Mouse (Mus musculus) heart, embryonic 11.5 days (tissue): ENCODE data around the gene Pald1. TPM values are rescaled to one million over a fixed set of nuclear protein-coding genes. Genes with fewer than 3 reads are reported as not detected.

Source experiments
- ATAC-seq: fragments of 200-750 bp; cut with Nextera tagmentation; replicated peaks from 2 replicates; pipeline ENCODE4 v1.8.0; 2017; ENCODE audit warnings: moderate library complexity; ENCODE audit not compliant: insufficient number of reproducible peaks, low FRiP score, low TSS enrichment
- H3K27ac ChIP-seq: fragments of 300-500 bp; sonication (generic); 2 replicates; pipeline ENCODE4 v1.5.1; 2014; ENCODE audit warnings: mild to moderate bottlenecking, low read depth, low read length
- H3K27me3 ChIP-seq: fragments of 300-500 bp; sonication (generic); 2 replicates; pipeline ENCODE4 v1.6.1; 2014; ENCODE audit warnings: mild to moderate bottlenecking, low read length, mixed read lengths; ENCODE audit not compliant: control insufficient read depth, insufficient read depth
- H3K36me3 ChIP-seq: fragments of 300-500 bp; sonication (generic); 2 replicates; pipeline ENCODE4 v1.6.1; 2014; ENCODE audit warnings: mild to moderate bottlenecking, low read length, moderate library complexity, mixed read lengths; ENCODE audit not compliant: control insufficient read depth, insufficient read depth
- H3K4me1 ChIP-seq: fragments of 300-500 bp; sonication (generic); 2 replicates; pipeline ENCODE4 v1.6.1; 2014; ENCODE audit warnings: low read length; ENCODE audit not compliant: control insufficient read depth, insufficient read depth
- H3K4me2 ChIP-seq: fragments of 300-500 bp; sonication (generic); 2 replicates; pipeline ENCODE4 v1.6.1; 2014; ENCODE audit warnings: mild to moderate bottlenecking, moderate library complexity
- H3K4me3 ChIP-seq: fragments of 300-500 bp; sonication (generic); 2 replicates; pipeline ENCODE4 v1.5.1; 2014; ENCODE audit warnings: low read depth, low read length
- H3K9ac ChIP-seq: fragments of 300-500 bp; sonication (generic); 2 replicates; pipeline ENCODE4 v1.6.1; 2014; ENCODE audit warnings: mild to moderate bottlenecking, low read depth, low read length, moderate library complexity
- H3K9me3 ChIP-seq: fragments of 300-500 bp; sonication (generic); replicated peaks from 2 replicates; pipeline ENCODE4 v1.6.1; 2016; ENCODE audit warnings: low read length; ENCODE audit not compliant: control insufficient read depth
- WGBS: fragments of 180-500 bp; shearing (Covaris S2); extraction: QIAGEN DNeasy Blood & Tissue Kit; methylation state at CpG from one replicate; pipeline ENCODE4 v1.1.7; 2014; ENCODE audit not compliant: insufficient replicate concordance; 5-methylcytosine and 5-hydroxymethylcytosine counted together
- polyA plus RNA-seq: library from polyadenylated mRNA; unstranded; fragments of >200 nt; fragmentation: Nextera tagmentation; extraction: Ambion mirVana; gene quantifications from 2 replicates; pipeline ENCODE4 v1.2.1, GENCODE M21; 2014

Pald1 gene
- polyA plus RNA-seq, 1 experiment from 2014 or later: 17.5 TPM

DNA sequence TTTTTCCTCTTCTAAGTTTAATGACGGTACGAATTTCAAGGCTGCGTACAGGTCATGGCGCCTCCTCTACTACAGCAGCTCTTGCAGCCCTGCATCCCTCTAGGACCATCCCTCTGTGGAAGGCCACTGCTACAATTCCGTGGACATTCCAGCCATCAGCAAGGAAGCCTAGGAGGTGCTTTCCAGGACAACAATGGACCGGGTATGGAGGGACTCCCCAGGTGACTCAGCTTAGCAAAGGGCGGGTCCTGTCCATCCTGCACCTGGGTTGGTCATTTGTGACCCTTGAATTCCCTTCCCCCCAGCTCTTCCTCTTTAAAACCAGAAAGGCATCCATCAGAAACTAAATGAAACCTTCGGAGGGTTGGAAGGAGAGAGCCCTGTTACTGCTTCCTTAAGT is 22.7 kb downstream of the Pald1 start:
- Histone ChIP-seq H3K9me3 (no peaks in the 10 kb centered on the region), H3K27ac (no peak overlapping the region), H3K9ac (no peak overlapping the region), H3K4me2 (no peak overlapping the region), H3K36me3 (peaks cover 3% of the 10 kb centered on the region; the same call in 1 of the 2 replicates), H3K4me1 (peaks cover 16% of the 10 kb centered on the region), H3K4me3 (no peak overlapping the region), H3K27me3 (no peaks in the 10 kb centered on the region)
- 95% methylated on average over 8 of the region's 8 CpGs for WGBS
- no peak for ATAC-seq

DNA sequence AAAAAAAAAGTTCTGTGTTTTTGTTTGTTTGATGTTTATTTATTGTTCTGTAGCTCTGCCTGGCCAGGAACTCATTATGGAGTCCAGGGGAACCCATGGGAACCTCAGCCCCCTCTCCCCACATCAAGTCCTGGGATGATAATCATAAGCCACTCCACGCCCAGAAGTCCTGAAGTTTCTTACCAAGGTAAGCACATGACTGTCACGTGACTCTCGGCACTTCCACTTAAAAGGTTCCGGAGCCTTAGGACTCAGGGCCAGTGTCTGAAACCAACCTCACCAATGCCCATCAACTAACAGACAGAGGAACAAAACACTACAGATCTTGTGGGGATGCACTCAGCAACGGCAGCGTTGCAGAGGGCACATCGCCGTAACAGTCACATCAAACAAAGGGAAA is 23.9 kb downstream of the Pald1 start:
- H3K9me3 ChIP-seq: no peaks in the 10 kb centered on the region

DNA sequence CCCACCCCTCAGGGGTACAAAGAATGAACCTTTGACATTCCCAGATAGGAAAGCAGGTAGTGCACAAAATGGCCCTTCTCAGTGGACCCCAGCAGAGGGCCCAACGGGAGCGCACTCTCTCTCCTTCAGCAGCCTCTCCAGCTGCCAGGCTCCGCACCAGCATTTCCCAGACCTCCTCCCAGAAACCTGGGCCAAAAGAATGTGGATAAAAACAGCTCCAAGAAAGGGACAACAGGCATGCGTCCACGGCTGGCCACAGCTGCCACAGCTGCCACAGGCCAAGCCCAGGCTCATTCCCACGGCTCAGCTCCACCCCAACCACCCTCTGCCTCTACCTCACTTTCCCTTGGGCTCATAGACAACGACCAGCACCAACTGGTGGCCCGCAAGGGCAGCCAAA is 25.7 kb downstream of the Pald1 start:
- H3K9me3 ChIP-seq: no peaks in the 10 kb centered on the region
- ATAC-seq: no peak
- H3K27me3 ChIP-seq: no peaks in the 10 kb centered on the region
- WGBS: 53% methylated on average over 8 of the region's 8 CpGs
- H3K4me1 ChIP-seq: peaks cover 11% of the 10 kb centered on the region
- no peak overlapping the region for H3K4me3 ChIP-seq
- H3K27ac ChIP-seq: no peak overlapping the region
- peaks cover 3% of the 10 kb centered on the region; the same call in 1 of the 2 replicates for H3K36me3 ChIP-seq
- no peak overlapping the region for H3K9ac ChIP-seq
- no peak overlapping the region for H3K4me2 ChIP-seq

More for the DNA sequence above, 23.9 kb downstream of the Pald1 start:
- Histone ChIP-seq H3K27ac (no peak overlapping the region), H3K9ac (no peak overlapping the region), H3K4me2 (no peak overlapping the region), H3K4me1 (peaks cover 14% of the 10 kb centered on the region), H3K36me3 (peaks cover 3% of the 10 kb centered on the region; the same call in 1 of the 2 replicates), H3K27me3 (no peaks in the 10 kb centered on the region), H3K4me3 (no peak overlapping the region)
- ATAC-seq: no peak
- WGBS: 87% methylated on average over 8 of the region's 8 CpGs

DNA sequence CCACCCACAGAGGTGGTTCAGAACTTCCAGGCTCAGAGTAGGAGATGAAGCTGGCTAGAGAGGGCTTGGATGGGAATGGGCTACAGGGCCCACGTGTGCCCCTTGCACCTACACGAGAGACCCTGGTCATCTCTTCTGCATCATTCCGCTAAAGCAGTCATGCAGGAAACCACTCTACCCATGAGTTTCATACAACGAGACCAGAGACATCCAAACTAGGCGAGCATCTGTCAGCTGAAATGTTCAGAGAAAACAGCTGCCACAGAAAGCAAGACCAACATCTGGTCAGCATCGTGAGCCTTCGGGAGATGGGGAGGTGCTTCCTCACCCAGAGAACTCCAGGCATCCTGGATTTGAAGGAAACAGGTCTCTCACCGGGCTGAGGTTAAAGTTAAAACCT is 26.8 kb downstream of the Pald1 start:
- Histone ChIP-seq H3K9ac (no peak overlapping the region), H3K4me2 (no peak overlapping the region), H3K27ac (no peak overlapping the region), H3K27me3 (no peaks in the 10 kb centered on the region), H3K9me3 (no peaks in the 10 kb centered on the region), H3K4me3 (no peak overlapping the region), H3K4me1 (peaks cover 11% of the 10 kb centered on the region), H3K36me3 (peaks cover 3% of the 10 kb centered on the region; the same call in 1 of the 2 replicates)
- no peak for ATAC-seq
- WGBS: 88% methylated on average over 8 of the region's 8 CpGs

DNA sequence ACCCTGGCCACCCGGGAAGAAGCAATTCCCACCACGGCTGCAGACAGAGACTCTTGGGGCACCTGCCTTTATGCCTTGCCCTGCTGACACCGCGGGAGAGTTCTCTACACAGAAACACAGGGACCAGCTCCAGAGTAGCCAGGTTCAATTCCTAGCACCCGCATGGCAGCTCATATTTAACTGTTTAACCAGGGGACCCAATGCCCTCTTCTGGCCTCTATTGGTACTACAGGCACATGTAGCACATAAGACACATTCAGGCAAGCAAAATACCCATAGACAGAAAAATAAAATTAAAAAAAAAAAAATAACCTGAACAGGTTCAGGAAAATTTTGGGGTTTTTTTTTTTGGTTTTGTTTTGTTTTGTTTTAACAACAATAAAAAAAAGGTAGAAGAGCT is 27.2 kb downstream of the Pald1 start:
- Histone ChIP-seq H3K9ac (no peak overlapping the region), H3K27ac (no peak overlapping the region), H3K9me3 (no peaks in the 10 kb centered on the region), H3K4me2 (no peak overlapping the region), H3K4me1 (peaks cover 11% of the 10 kb centered on the region), H3K4me3 (no peak overlapping the region), H3K36me3 (peaks cover 6% of the 10 kb centered on the region; the same call in 1 of the 2 replicates), H3K27me3 (no peaks in the 10 kb centered on the region)
- no peak for ATAC-seq
- 89% methylated on average over 5 of the region's 5 CpGs for WGBS

DNA sequence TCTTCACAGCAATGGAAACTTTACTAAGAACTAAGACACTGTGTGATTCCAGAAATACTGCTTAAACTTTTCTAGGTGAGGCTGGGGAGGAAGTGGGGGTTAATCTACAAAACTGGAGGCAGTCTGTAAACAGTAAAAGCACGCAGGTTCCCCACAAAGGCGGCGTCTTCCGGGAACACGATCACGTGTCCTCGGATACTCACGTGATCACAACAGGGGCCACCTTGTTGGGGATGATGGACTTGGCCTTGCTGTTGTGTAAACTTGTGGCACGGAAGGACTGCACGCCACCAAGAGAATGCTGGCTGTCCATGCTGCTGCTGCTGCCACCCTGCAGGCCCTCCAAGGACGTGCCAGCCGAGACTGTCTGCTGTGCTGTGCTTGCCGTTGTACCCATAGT is 27.7 kb downstream of the Pald1 start:
- no peaks in the 10 kb centered on the region for H3K27me3 ChIP-seq
- no peak overlapping the region for H3K27ac ChIP-seq
- H3K4me2 ChIP-seq: no peak overlapping the region
- no peak for ATAC-seq
- peaks cover 11% of the 10 kb centered on the region for H3K4me1 ChIP-seq
- peaks cover 8% of the 10 kb centered on the region for H3K36me3 ChIP-seq
- no peaks in the 10 kb centered on the region for H3K9me3 ChIP-seq
- no peak overlapping the region for H3K4me3 ChIP-seq
- no peak overlapping the region for H3K9ac ChIP-seq
- WGBS: 93% methylated on average over 13 of the region's 13 CpGs

DNA sequence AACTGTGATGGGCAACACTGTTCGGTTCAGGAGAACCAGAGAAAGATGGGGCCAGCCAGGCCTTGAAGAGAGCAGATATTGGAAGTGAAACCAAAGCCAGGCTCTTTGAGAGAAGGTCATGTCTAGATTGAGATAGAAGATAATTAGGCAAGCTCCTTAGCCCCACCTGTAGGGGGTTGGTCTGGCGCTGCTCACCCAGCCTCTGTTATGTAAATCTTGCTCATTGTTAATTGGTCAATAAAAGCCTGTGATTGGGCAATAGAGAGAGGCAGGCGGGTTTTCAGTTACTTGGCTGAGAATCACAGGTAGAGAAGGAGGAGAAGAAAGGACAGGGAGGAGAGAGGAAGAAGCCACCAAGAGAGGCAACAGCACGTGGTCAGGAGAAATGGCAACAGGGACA is 32.1 kb downstream of the Pald1 start:
- Histone ChIP-seq H3K27ac (no peak overlapping the region), H3K9ac (no peak overlapping the region), H3K4me1 (peaks cover 10% of the 10 kb centered on the region), H3K4me3 (no peak overlapping the region), H3K4me2 (no peak overlapping the region), H3K27me3 (peaks cover 14% of the 10 kb centered on the region), H3K36me3 (peaks cover 33% of the 10 kb centered on the region), H3K9me3 (no peaks in the 10 kb centered on the region; the same call in 1 of the 2 replicates)
- ATAC-seq: no peak
- 81% methylated on average over 4 of the region's 4 CpGs for WGBS

DNA sequence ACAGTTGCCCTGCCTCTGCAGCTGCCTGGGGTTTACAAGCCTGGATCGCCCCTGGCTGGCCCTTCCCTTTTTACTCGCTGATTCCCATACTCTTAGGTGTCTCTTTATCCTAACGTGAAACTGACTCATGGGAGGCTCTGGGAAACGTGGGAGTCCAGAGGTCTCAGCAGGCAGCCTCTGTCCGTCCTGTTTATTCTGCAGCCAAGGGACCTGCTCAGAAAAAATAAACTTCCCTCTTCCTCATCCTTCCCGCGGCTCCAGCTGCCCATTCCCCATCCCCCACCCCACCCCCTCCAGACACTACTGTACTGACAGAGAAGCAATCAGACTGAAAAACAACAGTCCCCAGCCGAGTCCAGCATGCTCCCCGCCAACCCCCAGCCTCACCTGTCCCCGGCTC is 37.0 kb downstream of the Pald1 start:
- 9% methylated on average over 10 of the region's 10 CpGs for WGBS
- Histone ChIP-seq H3K4me1 (peaks cover 25% of the 10 kb centered on the region), H3K9ac (no peak overlapping the region), H3K9me3 (no peaks in the 10 kb centered on the region; the same call in 1 of the 2 replicates), H3K27ac (no peak overlapping the region), H3K4me2 (no peak overlapping the region), H3K4me3 (no peak overlapping the region), H3K27me3 (peaks cover 29% of the 10 kb centered on the region), H3K36me3 (peaks cover 32% of the 10 kb centered on the region)
- ATAC-seq: no peak

DNA sequence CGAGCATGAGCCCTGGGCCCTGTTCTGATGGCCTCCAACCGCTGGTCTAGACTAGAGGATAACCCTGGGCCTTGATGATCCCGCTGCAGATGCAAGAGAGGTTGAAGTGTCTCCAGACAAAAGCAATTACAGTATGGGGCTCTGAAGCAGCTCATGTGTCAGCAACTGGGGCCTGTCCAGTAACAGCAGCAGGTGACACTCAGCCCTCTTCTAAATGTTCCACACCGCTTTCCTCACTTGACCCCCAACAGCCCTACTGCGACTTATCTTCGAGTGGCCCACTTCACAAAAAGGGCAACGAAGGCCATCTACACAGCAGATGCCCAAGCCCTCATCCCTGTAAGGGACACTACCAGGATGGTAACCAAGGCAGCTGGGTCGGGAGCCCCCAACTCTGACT is 38.2 kb downstream of the Pald1 start:
- ATAC-seq: 0 out of 2 replicates have a peak, but pooled peaks have one; percentile 11
- 41% methylated on average over 8 of the region's 8 CpGs for WGBS
- no peak overlapping the region for H3K27ac ChIP-seq

More for the DNA sequence above, 38.2 kb downstream of the Pald1 start:
- no peak overlapping the region for H3K9ac ChIP-seq
- H3K9me3 ChIP-seq: no peaks in the 10 kb centered on the region; the same call in 1 of the 2 replicates
- no peak overlapping the region for H3K4me2 ChIP-seq
- H3K4me1 ChIP-seq: peaks cover 25% of the 10 kb centered on the region
- no peak overlapping the region for H3K4me3 ChIP-seq
- H3K36me3 ChIP-seq: peaks cover 22% of the 10 kb centered on the region
- H3K27me3 ChIP-seq: peaks cover 29% of the 10 kb centered on the region
